Mouse (Mus musculus): Measurements from ENCODE around the gene Slc12a1. TPM values are rescaled to one million over a fixed set of nuclear protein-coding genes. Genes with fewer than 3 reads are reported as not detected.

Gene Slc12a1
- polyA plus RNA-seq, 1 experiment from 2014 or later, result not detected

- Histone ChIP-seq H3K9me3 (ENCODE audit: control insufficient read depth, low read length) (no peaks in the 10 kb centered on the region), H3K27ac (ENCODE audit: low read length) (peak overlapping the region; percentile 97), H3K4me2 (ENCODE audit: low read depth, low read length) (peak overlapping the region; percentile 84), H3K27me3 (replicated peaks; ENCODE audit: control insufficient read depth, insufficient read depth, low read length) (no peaks in the 10 kb centered on the region), H3K9ac (ENCODE audit: low read depth, low read length) (peak overlapping the region; percentile 84), H3K4me1 (ENCODE audit: control insufficient read depth, insufficient read depth, low read length) (peaks cover 10% of the 10 kb centered on the region), H3K4me3 (ENCODE audit: low read length) (peak overlapping the region; percentile 83), H3K36me3 (ENCODE audit: control insufficient read depth, insufficient read depth, low read length) (peaks cover 2% of the 10 kb centered on the region; the same call in 1 of the 2 replicates)
- WGBS, result 2% methylated on average over 8 of the region's 8 CpGs
- no peak for ATAC-seq
Observed at GRCm38 (mm10) chr2:125248256-125248655, 96.0 kb downstream of the Slc12a1 start.

GRCm38 (mm10) chr2:125249339-125249738 lies 97.0 kb downstream of the Slc12a1 start:
- Histone ChIP-seq H3K36me3 (ENCODE audit: control insufficient read depth, insufficient read depth, low read length) (peaks cover 10% of the 10 kb centered on the region), H3K27me3 (replicated peaks; ENCODE audit: control insufficient read depth, insufficient read depth, low read length) (no peaks in the 10 kb centered on the region), H3K9ac (ENCODE audit: low read depth, low read length) (no peak overlapping the region), H3K27ac (ENCODE audit: low read length) (no peak overlapping the region), H3K4me3 (ENCODE audit: low read length) (peak overlapping the region; percentile 83; the same call in 1 of the 2 replicates), H3K4me1 (ENCODE audit: control insufficient read depth, insufficient read depth, low read length) (peaks cover 10% of the 10 kb centered on the region), H3K9me3 (ENCODE audit: control insufficient read depth, low read length) (peaks cover 3% of the 10 kb centered on the region; the same call in 1 of the 2 replicates), H3K4me2 (ENCODE audit: low read depth, low read length) (peak overlapping the region; percentile 84)
- 65% methylated on average over 4 of the region's 4 CpGs for WGBS
- no peak for ATAC-seq

GRCm38 (mm10) chr2:125249874-125250273 lies 97.6 kb downstream of the Slc12a1 start:
- H3K36me3 ChIP-seq (ENCODE audit: control insufficient read depth, insufficient read depth, low read length), result peaks cover 14% of the 10 kb centered on the region
- H3K27ac ChIP-seq (ENCODE audit: low read length), result no peak overlapping the region
- no peak overlapping the region for H3K4me2 ChIP-seq (ENCODE audit: low read depth, low read length)
- no peak for ATAC-seq
- 93% methylated on average over 4 of the region's 4 CpGs for WGBS
- peaks cover 3% of the 10 kb centered on the region; the same call in 1 of the 2 replicates for H3K9me3 ChIP-seq (ENCODE audit: control insufficient read depth, low read length)
- H3K27me3 ChIP-seq (replicated peaks; ENCODE audit: control insufficient read depth, insufficient read depth, low read length), result no peaks in the 10 kb centered on the region
- H3K4me1 ChIP-seq (ENCODE audit: control insufficient read depth, insufficient read depth, low read length), result peaks cover 10% of the 10 kb centered on the region
- H3K9ac ChIP-seq (ENCODE audit: low read depth, low read length), result no peak overlapping the region
- no peak overlapping the region for H3K4me3 ChIP-seq (ENCODE audit: low read length)

GRCm38 (mm10) chr2:125251781-125252180 lies 99.5 kb downstream of the Slc12a1 start:
- no peaks in the 10 kb centered on the region for H3K27me3 ChIP-seq (replicated peaks; ENCODE audit: control insufficient read depth, insufficient read depth, low read length)
- no peak overlapping the region for H3K4me3 ChIP-seq (ENCODE audit: low read length)
- 0 out of 2 replicates have a peak, but pooled peaks cover 6% of the 10 kb centered on the region for H3K4me1 ChIP-seq (ENCODE audit: control insufficient read depth, insufficient read depth, low read length)
- no peak overlapping the region for H3K9ac ChIP-seq (ENCODE audit: low read depth, low read length)
- H3K36me3 ChIP-seq (ENCODE audit: control insufficient read depth, insufficient read depth, low read length), result peaks cover 14% of the 10 kb centered on the region
- WGBS, result 87% methylated on average over 4 of the region's 4 CpGs
- no peak overlapping the region for H3K27ac ChIP-seq (ENCODE audit: low read length)
- no peak for ATAC-seq
- no peak overlapping the region for H3K4me2 ChIP-seq (ENCODE audit: low read depth, low read length)
- peaks cover 3% of the 10 kb centered on the region; the same call in 1 of the 2 replicates for H3K9me3 ChIP-seq (ENCODE audit: control insufficient read depth, low read length)

- H3K9me3 ChIP-seq (ENCODE audit: control insufficient read depth, low read length), result peaks cover 3% of the 10 kb centered on the region; the same call in 1 of the 2 replicates
- WGBS, result 63% methylated on average over 2 of the region's 2 CpGs
- no peak for ATAC-seq
Observed at GRCm38 (mm10) chr2:125252275-125252674, 100.0 kb downstream of the Slc12a1 start.

GRCm38 (mm10) chr2:125253699-125254098 lies 101.4 kb downstream of the Slc12a1 start:
- H3K9ac ChIP-seq (ENCODE audit: low read depth, low read length), result no peak overlapping the region
- no peak overlapping the region for H3K4me3 ChIP-seq (ENCODE audit: low read length)
- 97% methylated on average over 6 of the region's 6 CpGs for WGBS
- H3K9me3 ChIP-seq (ENCODE audit: control insufficient read depth, low read length), result peaks cover 3% of the 10 kb centered on the region; the same call in 1 of the 2 replicates
- no peak for ATAC-seq
- H3K27me3 ChIP-seq (replicated peaks; ENCODE audit: control insufficient read depth, insufficient read depth, low read length), result no peaks in the 10 kb centered on the region
- H3K36me3 ChIP-seq (ENCODE audit: control insufficient read depth, insufficient read depth, low read length), result peaks cover 14% of the 10 kb centered on the region
- H3K4me2 ChIP-seq (ENCODE audit: low read depth, low read length), result no peak overlapping the region
- 0 out of 2 replicates have a peak, but pooled peaks cover 2% of the 10 kb centered on the region for H3K4me1 ChIP-seq (ENCODE audit: control insufficient read depth, insufficient read depth, low read length)
- no peak overlapping the region for H3K27ac ChIP-seq (ENCODE audit: low read length)

More at GRCm38 (mm10) chr2:125252275-125252674, 100.0 kb downstream of the Slc12a1 start:
- Histone ChIP-seq H3K4me3 (ENCODE audit: low read length) (no peak overlapping the region), H3K27ac (ENCODE audit: low read length) (no peak overlapping the region), H3K4me2 (ENCODE audit: low read depth, low read length) (no peak overlapping the region), H3K36me3 (ENCODE audit: control insufficient read depth, insufficient read depth, low read length) (peaks cover 14% of the 10 kb centered on the region), H3K27me3 (replicated peaks; ENCODE audit: control insufficient read depth, insufficient read depth, low read length) (no peaks in the 10 kb centered on the region), H3K9ac (ENCODE audit: low read depth, low read length) (no peak overlapping the region), H3K4me1 (ENCODE audit: control insufficient read depth, insufficient read depth, low read length) (0 out of 2 replicates have a peak, but pooled peaks cover 6% of the 10 kb centered on the region)

GRCm38 (mm10) chr2:125254630-125255029 lies 102.3 kb downstream of the Slc12a1 start:
- H3K9me3 ChIP-seq (ENCODE audit: control insufficient read depth, low read length), result peaks cover 3% of the 10 kb centered on the region; the same call in 1 of the 2 replicates
- 95% methylated on average over 3 of the region's 3 CpGs for WGBS
- peaks cover 14% of the 10 kb centered on the region for H3K36me3 ChIP-seq (ENCODE audit: control insufficient read depth, insufficient read depth, low read length)
- no peak overlapping the region for H3K4me2 ChIP-seq (ENCODE audit: low read depth, low read length)
- H3K27me3 ChIP-seq (replicated peaks; ENCODE audit: control insufficient read depth, insufficient read depth, low read length), result no peaks in the 10 kb centered on the region
- H3K4me1 ChIP-seq (ENCODE audit: control insufficient read depth, insufficient read depth, low read length), result 0 out of 2 replicates have a peak, but pooled peaks cover 2% of the 10 kb centered on the region
- no peak for ATAC-seq
- H3K27ac ChIP-seq (ENCODE audit: low read length), result no peak overlapping the region
- no peak overlapping the region for H3K9ac ChIP-seq (ENCODE audit: low read depth, low read length)
- H3K4me3 ChIP-seq (ENCODE audit: low read length), result no peak overlapping the region

- no peak overlapping the region for H3K9ac ChIP-seq (ENCODE audit: low read depth, low read length)
- H3K27ac ChIP-seq (ENCODE audit: low read length), result no peak overlapping the region
- peaks cover 3% of the 10 kb centered on the region; the same call in 1 of the 2 replicates for H3K9me3 ChIP-seq (ENCODE audit: control insufficient read depth, low read length)
- H3K27me3 ChIP-seq (replicated peaks; ENCODE audit: control insufficient read depth, insufficient read depth, low read length), result no peaks in the 10 kb centered on the region
- H3K4me2 ChIP-seq (ENCODE audit: low read depth, low read length), result no peak overlapping the region
- peaks cover 14% of the 10 kb centered on the region for H3K36me3 ChIP-seq (ENCODE audit: control insufficient read depth, insufficient read depth, low read length)
- ATAC-seq, result no peak
- H3K4me1 ChIP-seq (ENCODE audit: control insufficient read depth, insufficient read depth, low read length), result 0 out of 2 replicates have a peak, but pooled peaks cover 2% of the 10 kb centered on the region
- H3K4me3 ChIP-seq (ENCODE audit: low read length), result no peak overlapping the region
- WGBS, result 47% methylated on average over 3 of the region's 3 CpGs
Observed at GRCm38 (mm10) chr2:125255886-125256285, 103.6 kb downstream of the Slc12a1 start.

- no peak overlapping the region for H3K4me3 ChIP-seq (ENCODE audit: low read length)
- no peaks in the 10 kb centered on the region for H3K9me3 ChIP-seq (ENCODE audit: control insufficient read depth, low read length)
- H3K27me3 ChIP-seq (replicated peaks; ENCODE audit: control insufficient read depth, insufficient read depth, low read length), result no peaks in the 10 kb centered on the region
- no peaks in the 10 kb centered on the region for H3K4me1 ChIP-seq (ENCODE audit: control insufficient read depth, insufficient read depth, low read length)
- H3K36me3 ChIP-seq (ENCODE audit: control insufficient read depth, insufficient read depth, low read length), result peaks cover 3% of the 10 kb centered on the region
- no peak overlapping the region for H3K9ac ChIP-seq (ENCODE audit: low read depth, low read length)
- WGBS, result 85% methylated on average over 14 of the region's 14 CpGs
- no peak overlapping the region for H3K4me2 ChIP-seq (ENCODE audit: low read depth, low read length)
- no peak overlapping the region for H3K27ac ChIP-seq (ENCODE audit: low read length)
- 0 out of 2 replicates have a peak, but pooled peaks have one; percentile 14 for ATAC-seq
Observed at GRCm38 (mm10) chr2:125259230-125260120, 107.2 kb downstream of the Slc12a1 start.
